Mouse (Mus musculus) lung, adult 2 months (tissue): ENCODE measurements around the gene Gsta3.

ENCODE experiments used
- CTCF ChIP-seq: fragments of 200-500 bp; IDR thresholded peaks from 2 replicates; pipeline ENCODE4 v1.5.1; 2011; ENCODE audit warnings: mild to moderate bottlenecking, low read length, control low read depth; ENCODE audit not compliant: insufficient read depth
- POLR2A ChIP-seq: fragments of 200-500 bp; IDR thresholded peaks from 2 replicates; pipeline ENCODE4 v1.6.1; 2011; ENCODE audit warnings: low read depth, mild to moderate bottlenecking, control low read depth, low read length, borderline replicate concordance; ENCODE audit errors: extremely low read depth

- TF ChIP-seq CTCF (no peak), POLR2A (no peak)
Observed at GRCm38 (mm10) chr1:21314336-21314735, 73.9 kb downstream of the Gsta3 start.
